Mouse (Mus musculus) MEL (cell line): ENCODE measurements around the gene Babam2. TPM values are rescaled to one million over a fixed set of nuclear protein-coding genes. Genes with fewer than 3 reads are reported as not detected.

ENCODE experiments used
- DNase-seq: peaks from one replicate; pipeline ENCODE4 v3.0.0; 2011; ENCODE audit warnings: low read depth, low spot score
- H3K27ac ChIP-seq: 2 replicates; pipeline ENCODE4 v1.5.1; 2012; ENCODE audit warnings: low read depth, mild to moderate bottlenecking, control low read depth, low read length, moderate library complexity; ENCODE audit not compliant: control insufficient read depth
- H3K27me3 ChIP-seq, 2 experiments: fragments of 150-350 bp in 1 of 2; sonication (generic) in 1 of 2; 2 replicates each; pipeline ENCODE4 v1.6.1; 2012; ENCODE audit warnings: low read length in 2 of 2, mild to moderate bottlenecking in 2 of 2, improper control_type of control experiment in 1 of 2, moderate library complexity in 1 of 2; ENCODE audit not compliant: insufficient read depth in 2 of 2, control insufficient read depth in 1 of 2
- H3K36me3 ChIP-seq, 2 experiments: 2 replicates each; pipeline ENCODE4 v1.6.1; 2012 to 2014; ENCODE audit warnings: low read length in 2 of 2, improper control_type of control experiment in 1 of 2, inconsistent platforms in 1 of 2, mild to moderate bottlenecking in 1 of 2; ENCODE audit not compliant: insufficient read depth in 2 of 2, control insufficient read depth in 1 of 2
- H3K4me1 ChIP-seq, 2 experiments: fragments of 150-350 bp in 1 of 2; sonication (generic) in 1 of 2; 2 replicates each; pipeline ENCODE4 v1.6.1; 2012; ENCODE audit warnings: low read length in 2 of 2, improper control_type of control experiment in 1 of 2, mild to moderate bottlenecking in 1 of 2; ENCODE audit not compliant: insufficient read depth in 2 of 2, control insufficient read depth in 1 of 2
- H3K4me3 ChIP-seq, 2 experiments: fragments of 150-350 bp in 1 of 2; sonication (generic) in 1 of 2; 2 replicates each; pipeline ENCODE4 v1.5.1; 2012; ENCODE audit warnings: low read depth in 2 of 2, low read length in 2 of 2, mild to moderate bottlenecking in 2 of 2, moderate library complexity in 2 of 2, control low read depth in 1 of 2, improper control_type of control experiment in 1 of 2; ENCODE audit not compliant: control insufficient read depth in 1 of 2, insufficient read depth in 1 of 2
- H3K79me2 ChIP-seq: 2 replicates; pipeline ENCODE4 v1.6.1; 2012; ENCODE audit warnings: mild to moderate bottlenecking, low read length, moderate library complexity; ENCODE audit not compliant: control insufficient read depth, poor library complexity, insufficient read depth
- H3K9ac ChIP-seq: 2 replicates; pipeline ENCODE4 v1.6.1; 2012; ENCODE audit warnings: low read depth, mild to moderate bottlenecking, control low read depth, low read length, moderate library complexity; ENCODE audit not compliant: control insufficient read depth, poor library complexity, severe bottlenecking
- H3K9me3 ChIP-seq: fragments of 150-350 bp; sonication (generic); replicated peaks from 2 replicates; pipeline ENCODE4 v1.6.1; 2012; ENCODE audit warnings: mild to moderate bottlenecking, low read length, improper control_type of control experiment, moderate library complexity; ENCODE audit not compliant: insufficient read depth
- BHLHE40 ChIP-seq: IDR thresholded peaks from 2 replicates; pipeline ENCODE4 v1.6.1; 2012; ENCODE audit warnings: low read depth, mild to moderate bottlenecking, inconsistent platforms, low read length, improper control_type of control experiment, borderline replicate concordance
- CHD1 ChIP-seq: IDR thresholded peaks from 2 replicates; pipeline ENCODE4 v1.6.1; 2012; ENCODE audit warnings: low read depth, mild to moderate bottlenecking, inconsistent platforms, low read length, improper control_type of control experiment
- CHD2 ChIP-seq: IDR thresholded peaks from 2 replicates; pipeline ENCODE4 v1.6.1; 2011; ENCODE audit warnings: low read length, improper control_type of control experiment
- ELF1 ChIP-seq: IDR thresholded peaks from 2 replicates; pipeline ENCODE4 v1.6.1; 2014; ENCODE audit warnings: low read depth, mild to moderate bottlenecking, inconsistent platforms, low read length, improper control_type of control experiment, moderate library complexity
- EP300 ChIP-seq, 2 experiments: IDR thresholded peaks; 2 replicates each; pipeline ENCODE4 v1.6.1; 2011; ENCODE audit warnings: improper control_type of control experiment in 2 of 2, low read length in 2 of 2, low read depth in 1 of 2, mild to moderate bottlenecking in 1 of 2
- ETS1 ChIP-seq: IDR thresholded peaks from 2 replicates; pipeline ENCODE4 v1.6.1; 2012; ENCODE audit warnings: low read depth, mild to moderate bottlenecking, inconsistent platforms, low read length, improper control_type of control experiment, moderate library complexity
- GATA1 ChIP-seq: IDR thresholded peaks from 2 replicates; pipeline ENCODE4 v1.6.1; 2011; ENCODE audit warnings: low read depth, low read length, improper control_type of control experiment
- HCFC1 ChIP-seq: IDR thresholded peaks from 2 replicates; pipeline ENCODE4 v1.6.1; 2012; ENCODE audit warnings: low read depth, mild to moderate bottlenecking, inconsistent platforms, low read length, improper control_type of control experiment, moderate library complexity
- MAFK ChIP-seq: IDR thresholded peaks from 2 replicates; pipeline ENCODE4 v1.6.1; 2011; ENCODE audit warnings: low read depth, mild to moderate bottlenecking, low read length, improper control_type of control experiment, borderline replicate concordance
- MAZ ChIP-seq: IDR thresholded peaks from 2 replicates; pipeline ENCODE4 v1.6.1; 2012; ENCODE audit warnings: low read depth, mild to moderate bottlenecking, inconsistent platforms, low read length, improper control_type of control experiment
- MEF2A ChIP-seq: IDR thresholded peaks from 2 replicates; pipeline ENCODE4 v1.6.1; 2014; ENCODE audit warnings: low read depth, mild to moderate bottlenecking, inconsistent platforms, low read length, improper control_type of control experiment; ENCODE audit not compliant: poor library complexity, insufficient replicate concordance, severe bottlenecking; ENCODE audit errors: extremely low read depth
- MXI1 ChIP-seq: IDR thresholded peaks from 2 replicates; pipeline ENCODE4 v1.6.1; 2011; ENCODE audit warnings: mild to moderate bottlenecking, low read depth, low read length, improper control_type of control experiment
- MYB ChIP-seq: IDR thresholded peaks from 2 replicates; pipeline ENCODE4 v1.6.1; 2011; ENCODE audit warnings: mild to moderate bottlenecking, low read depth, low read length, improper control_type of control experiment
- MYC ChIP-seq: IDR thresholded peaks from 2 replicates; pipeline ENCODE4 v1.6.1; 2011; ENCODE audit warnings: low read depth, mild to moderate bottlenecking, low read length, improper control_type of control experiment, moderate library complexity
- POLR2AphosphoS2 ChIP-seq: IDR thresholded peaks from 2 replicates; pipeline ENCODE4 v1.6.1; 2011; ENCODE audit warnings: low read length, improper control_type of control experiment
- POLR2AphosphoS5 ChIP-seq: IDR thresholded peaks from 2 replicates; pipeline ENCODE4 v1.6.1; 2012; ENCODE audit warnings: low read depth, borderline replicate concordance, mild to moderate bottlenecking, inconsistent platforms, low read length, moderate library complexity, mixed read lengths
- RAD21 ChIP-seq: IDR thresholded peaks from 2 replicates; pipeline ENCODE4 v1.6.1; 2011; ENCODE audit warnings: mild to moderate bottlenecking, low read depth, low read length, improper control_type of control experiment
- RCOR1 ChIP-seq: IDR thresholded peaks from 2 replicates; pipeline ENCODE4 v1.6.1; 2012; ENCODE audit warnings: low read depth, mild to moderate bottlenecking, inconsistent platforms, low read length, improper control_type of control experiment
- SMC3 ChIP-seq: IDR thresholded peaks from 2 replicates; pipeline ENCODE4 v1.6.1; 2011; ENCODE audit warnings: low read depth, low read length, improper control_type of control experiment
- TAL1 ChIP-seq: IDR thresholded peaks from 2 replicates; pipeline ENCODE4 v1.6.1; 2012; ENCODE audit warnings: mild to moderate bottlenecking, inconsistent platforms, low read length, moderate library complexity, mixed read lengths
- TBP ChIP-seq: IDR thresholded peaks from 2 replicates; pipeline ENCODE4 v1.8.0; 2011; ENCODE audit warnings: low read depth, low read length, improper control_type of control experiment
- USF1 ChIP-seq: IDR thresholded peaks from 2 replicates; pipeline ENCODE4 v1.6.1; 2014; ENCODE audit warnings: low read depth, mild to moderate bottlenecking, inconsistent platforms, low read length, improper control_type of control experiment, moderate library complexity
- USF2 ChIP-seq, 2 experiments: IDR thresholded peaks; 2 replicates each; pipeline ENCODE4 v1.6.1; 2011 to 2012; ENCODE audit warnings: improper control_type of control experiment in 2 of 2, low read length in 2 of 2, borderline replicate concordance in 1 of 2, inconsistent platforms in 1 of 2, low read depth in 1 of 2, mild to moderate bottlenecking in 1 of 2; ENCODE audit not compliant: insufficient read depth in 1 of 2
- ZC3H11A ChIP-seq: IDR thresholded peaks from 2 replicates; pipeline ENCODE4 v1.6.1; 2012; ENCODE audit warnings: low read depth, mild to moderate bottlenecking, inconsistent platforms, low read length, improper control_type of control experiment
- ZKSCAN1 ChIP-seq: IDR thresholded peaks from 2 replicates; pipeline ENCODE4 v1.6.1; 2012; ENCODE audit warnings: low read depth, mild to moderate bottlenecking, inconsistent platforms, low read length, improper control_type of control experiment, moderate library complexity
- ZMIZ1 ChIP-seq: IDR thresholded peaks from 2 replicates; pipeline ENCODE4 v1.6.1; 2012; ENCODE audit warnings: low read depth, mild to moderate bottlenecking, inconsistent platforms, low read length, improper control_type of control experiment, moderate library complexity
- ZNF384 ChIP-seq: IDR thresholded peaks from 2 replicates; pipeline ENCODE4 v1.6.1; 2012; ENCODE audit warnings: low read depth, mild to moderate bottlenecking, inconsistent platforms, low read length, improper control_type of control experiment
- polyA plus RNA-seq, 2 experiments: library from polyadenylated mRNA; stranded (reverse) in 1 of 2; unstranded in 1 of 2; fragments of >175 nt in 1 of 2; fragments of >200 nt in 1 of 2; gene quantifications; 2 replicates each; pipeline versions ENCODE4 v1.2.1 to v1.2.4; 2012; ENCODE audit warnings: low replicate concordance in 2 of 2, low read depth in 1 of 2; ENCODE audit not compliant: insufficient read length in 2 of 2, insufficient read depth in 1 of 2, missing spikeins in 1 of 2
- total RNA-seq: library from RNA; depleted of rRNA; stranded (reverse); fragments of 300-350 nt; gene quantifications from 2 replicates; pipeline ENCODE4 v1.2.3, GENCODE M21; 2012

Babam2 gene
- total and polyA plus RNA-seq, 3 experiments, result 43.3 to 86.6 TPM; not detected in 1

GRCm38 (mm10) chr5:32102971-32103431, 405.5 kb downstream of the Babam2 start:
- no peak for DNase-seq
- Histone ChIP-seq H3K9ac (no peak overlapping the region), H3K79me2 (no peaks in the 10 kb centered on the region), H3K4me1 (no peaks in the 10 kb centered on the region), H3K27me3 (no peaks in the 10 kb centered on the region; a peak in 1 of 4 replicates), H3K36me3 (no peaks in the 10 kb centered on the region), H3K9me3 (no peaks in the 10 kb centered on the region), H3K27ac (no peak overlapping the region), H3K4me3 (no peak overlapping the region)
- TF ChIP-seq MXI1, result no peak
- TF ChIP-seq MYC, result no peak
- TF ChIP-seq ZMIZ1, result no peak
- no peak for TF ChIP-seq ETS1
- TF ChIP-seq ZNF384, result no peak
- no peak for TF ChIP-seq USF1
- TF ChIP-seq POLR2AphosphoS2, result no peak
- no peak for TF ChIP-seq MAZ
- no peak for TF ChIP-seq MYB
- TF ChIP-seq MAFK, result no peak
- no peak for TF ChIP-seq CHD1
- no peak for TF ChIP-seq RCOR1
- no peak for TF ChIP-seq CHD2
- TF ChIP-seq POLR2AphosphoS5, result no peak
- no peak for TF ChIP-seq ELF1
- no peak for TF ChIP-seq TAL1
- TF ChIP-seq MEF2A, result no peak

DNA sequence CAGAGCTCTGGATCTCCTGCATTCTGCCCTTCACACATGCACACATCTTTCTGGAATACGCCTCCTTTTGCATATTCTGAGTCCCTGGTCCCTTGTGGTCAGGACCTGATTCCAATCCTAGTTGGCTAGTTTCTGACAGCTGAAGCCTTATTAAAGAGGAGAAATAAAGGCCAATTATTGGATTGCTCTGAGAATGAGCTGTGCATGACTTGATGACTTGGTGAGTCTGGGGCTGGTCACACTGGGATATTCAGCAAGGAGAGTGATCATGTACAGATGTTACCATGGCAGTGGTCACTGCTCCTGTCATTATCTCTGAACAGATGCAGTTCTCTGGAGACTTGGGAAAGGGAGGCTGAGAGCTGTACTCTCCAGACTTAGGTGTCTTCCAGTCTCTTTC, 406.1 kb downstream of the Babam2 start:
- H3K4me1 ChIP-seq, result no peaks in the 10 kb centered on the region
- no peaks in the 10 kb centered on the region for H3K79me2 ChIP-seq
- TF ChIP-seq CHD1 (no peak), RAD21 (no peak), HCFC1 (no peak), SMC3 (no peak), USF2 (IDR thresholded peaks at IDR 0.05; ENCODE audit: borderline replicate concordance in 1 of 2, insufficient read depth in 1 of 2, low read depth in 1 of 2, low read length in 2 of 2) (no peak), ZNF384 (no peak), ZKSCAN1 (no peak), ZC3H11A (no peak), GATA1 (no peak), MAFK (no peak), BHLHE40 (no peak), ETS1 (no peak), EP300 (IDR thresholded peaks at IDR 0.05; ENCODE audit: low read depth in 1 of 2, low read length in 2 of 2) (no peak), TBP (no peak)
- no peak overlapping the region for H3K4me3 ChIP-seq
- no peaks in the 10 kb centered on the region; a peak in 1 of 4 replicates for H3K27me3 ChIP-seq
- no peaks in the 10 kb centered on the region for H3K36me3 ChIP-seq
- DNase-seq, result no peak
- H3K9me3 ChIP-seq, result no peaks in the 10 kb centered on the region
- H3K27ac ChIP-seq, result no peak overlapping the region
- H3K9ac ChIP-seq, result no peak overlapping the region
